Mouse (Mus musculus): Measurements from ENCODE around the gene Bud23.
"Not testable (repeated sequence)": the region's sequence is repeated elsewhere in the genome, so short reads cannot be mapped to it uniquely, and the experiment has no call there.

Bud23 gene

DNA sequence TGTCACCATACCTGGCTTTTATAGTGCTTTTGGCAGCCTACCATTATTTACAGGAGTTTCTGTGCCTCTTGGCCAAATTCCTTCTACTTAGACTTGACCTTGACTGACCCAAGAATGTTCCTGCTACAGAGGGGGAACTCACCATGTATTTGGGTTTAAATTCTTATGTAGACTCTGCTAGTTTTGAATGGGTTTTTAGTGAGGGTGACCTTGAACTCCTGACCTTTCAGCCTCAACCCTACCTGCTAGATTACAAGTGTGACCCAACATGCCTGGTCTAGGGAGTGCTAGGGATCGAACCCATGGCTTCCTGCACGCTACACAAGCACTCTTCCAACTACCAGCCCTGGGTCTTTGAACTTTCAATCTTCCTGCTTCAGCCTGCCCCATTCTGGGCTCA lies 7.3 kb upstream of the Bud23 start:
- no peak for DNase-seq (ENCODE audit: low spot score in 2 of 2)

- DNase-seq (ENCODE audit: low spot score in 2 of 2), result no peak
Observed at GRCm38 (mm10) chr5:135070448-135070847, 5.7 kb upstream of the Bud23 start.

DNA sequence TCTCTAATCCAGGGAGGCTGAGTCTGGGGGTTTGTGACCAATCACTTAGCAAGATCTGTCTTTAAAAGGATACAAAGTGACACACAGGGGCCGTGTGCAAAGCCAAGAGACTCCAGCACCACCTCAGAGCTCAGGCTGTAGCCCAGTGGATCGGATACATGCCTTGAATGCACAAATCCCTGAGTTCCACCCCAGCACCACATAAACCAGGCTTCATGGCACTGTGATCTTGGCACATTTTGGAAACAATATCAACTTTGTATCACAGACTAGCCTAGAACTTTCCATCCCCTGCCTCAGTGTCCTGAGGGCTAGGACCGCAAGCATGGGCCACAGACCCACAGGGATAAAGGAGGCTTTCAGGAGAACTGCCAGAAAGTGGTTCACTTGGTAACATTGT lies 1.2 kb upstream of the Bud23 start:
- no peak for DNase-seq (ENCODE audit: low spot score in 2 of 2)

- DNase-seq (ENCODE audit: low spot score in 2 of 2), result no peak
Observed at GRCm38 (mm10) chr5:135064382-135064766, 385 bp downstream of the Bud23 start.

- DNase-seq (ENCODE audit: low spot score in 2 of 2), result peak; percentile 95 to 96
Observed at GRCm38 (mm10) chr5:135063629-135064381, 954 bp downstream of the Bud23 start, which contains the start of gene Dnajc30. TSS of gene Dnajc30 (plus strand) at chr5:135064202.

DNA sequence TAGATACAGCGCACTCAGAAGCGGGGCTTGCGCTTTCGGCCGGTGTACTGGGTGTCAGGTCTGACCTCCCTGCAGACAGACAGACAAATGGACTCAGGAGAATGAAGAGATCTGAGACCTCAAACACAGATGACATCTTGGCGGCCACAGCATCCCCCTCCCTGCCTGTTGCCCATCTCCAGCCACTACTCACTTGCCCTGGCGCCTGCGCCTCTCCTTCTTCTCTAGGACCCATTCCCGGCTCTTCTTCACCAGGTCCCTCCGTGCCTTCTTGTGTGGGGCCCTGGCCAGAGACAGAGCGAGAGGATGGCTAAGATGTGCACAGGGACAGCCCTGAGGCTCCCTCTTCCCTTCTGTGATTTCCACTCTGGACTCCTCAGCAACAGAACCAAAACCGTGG lies 11.4 kb downstream of the Bud23 start:
- DNase-seq (ENCODE audit: low spot score in 2 of 2), result no peak

DNA sequence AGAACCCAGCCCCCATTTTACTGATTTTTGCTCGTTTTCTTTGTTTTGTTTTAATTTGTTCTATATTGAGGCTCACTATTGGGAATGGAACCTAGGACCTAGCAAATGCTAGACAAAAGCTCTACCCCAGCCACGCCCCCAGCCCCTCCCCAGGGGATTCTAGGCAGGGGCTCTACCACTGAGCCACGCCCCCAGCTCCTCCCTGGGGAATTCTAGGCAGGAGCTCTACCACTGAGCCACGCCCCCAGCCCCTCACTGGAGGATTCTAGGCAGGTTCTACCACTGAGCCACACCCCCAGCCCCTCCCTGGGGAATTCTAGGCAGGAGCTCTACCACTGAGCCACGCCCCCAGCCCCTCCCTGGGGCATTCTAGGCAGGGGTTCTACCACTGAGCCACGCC lies 15.5 kb downstream of the Bud23 start:
- DNase-seq (ENCODE audit: low spot score in 2 of 2), result not testable (repeated sequence)

- DNase-seq (ENCODE audit: low spot score in 2 of 2), result no peak
Observed at GRCm38 (mm10) chr5:135048539-135048938, 16.2 kb downstream of the Bud23 start.

- DNase-seq (ENCODE audit: low spot score in 2 of 2), result no peak
Observed at GRCm38 (mm10) chr5:135044575-135044974, 20.2 kb downstream of the Bud23 start.

DNA sequence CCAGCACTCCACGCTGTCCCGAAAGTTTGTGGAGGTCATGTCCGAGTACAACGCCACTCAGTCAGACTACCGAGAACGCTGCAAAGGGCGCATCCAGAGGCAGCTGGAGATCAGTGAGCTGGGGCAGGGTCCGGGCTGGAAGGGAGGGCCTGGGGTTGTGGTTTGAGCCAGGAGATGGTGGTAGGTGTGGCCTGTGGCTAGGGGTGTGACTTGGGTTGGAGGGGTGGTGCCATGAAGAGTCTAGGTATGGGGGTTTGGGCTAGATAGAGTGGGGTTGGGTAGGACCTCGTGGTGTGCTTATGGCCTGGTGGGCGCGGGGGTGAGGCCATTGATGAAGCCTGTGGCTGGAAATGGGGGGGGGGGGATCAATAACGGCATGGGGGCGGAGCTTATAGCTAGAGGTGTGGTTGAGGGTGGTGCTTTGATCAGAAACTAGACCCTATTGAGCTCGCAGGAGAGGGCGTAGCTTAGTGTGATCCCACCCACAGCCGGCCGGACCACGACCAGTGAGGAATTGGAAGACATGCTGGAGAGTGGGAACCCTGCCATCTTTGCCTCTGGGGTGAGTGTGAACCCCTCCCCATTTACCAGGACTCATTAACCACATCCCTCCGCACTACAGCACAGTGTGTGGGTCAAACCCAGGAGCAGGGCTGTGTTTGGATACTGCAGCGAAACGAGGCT lies 22.5 kb downstream of the Bud23 start:
- no peak for DNase-seq (ENCODE audit: low spot score in 2 of 2)

DNA sequence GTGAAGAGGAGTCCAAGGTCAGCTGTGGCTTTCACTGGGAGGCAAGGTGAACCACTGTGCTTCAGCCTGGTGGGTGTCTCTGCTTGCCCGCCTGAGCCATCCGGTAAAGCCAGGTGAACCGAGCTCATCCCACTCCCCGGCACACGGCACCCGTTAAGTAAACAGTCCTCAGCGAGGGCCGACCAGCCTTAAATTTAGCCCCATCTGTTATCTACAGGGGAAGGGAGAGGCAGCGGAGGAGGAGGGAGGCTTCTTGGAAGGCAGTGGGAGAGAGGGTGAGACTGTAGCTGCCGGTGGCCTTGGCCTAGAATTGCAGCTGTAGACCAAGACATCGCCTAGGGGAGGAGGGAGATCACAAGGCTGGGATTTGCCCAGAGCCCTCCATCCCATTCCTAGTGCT lies 24.0 kb downstream of the Bud23 start:
- peak; percentile 44 to 55 for DNase-seq (ENCODE audit: low spot score in 2 of 2)

DNA sequence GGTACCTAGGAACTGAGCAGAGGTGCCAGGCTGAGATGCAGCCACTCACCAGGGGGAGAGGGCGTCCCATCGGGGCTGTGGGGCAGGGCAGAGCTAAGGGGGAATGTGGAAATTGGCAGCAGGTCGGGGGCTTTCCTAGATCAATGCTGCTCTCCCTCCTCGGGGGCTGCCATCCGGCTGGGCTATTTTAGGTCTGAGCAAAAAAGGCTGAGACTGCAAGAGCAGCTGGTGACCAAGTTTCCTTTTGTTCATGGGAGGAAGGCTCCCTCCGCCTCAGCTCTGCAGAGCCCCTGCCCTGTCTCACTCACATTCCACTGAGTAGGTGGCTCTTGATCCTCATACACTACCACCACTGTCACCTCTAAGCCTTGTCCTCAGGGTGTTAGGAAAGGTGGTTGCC lies 24.7 kb downstream of the Bud23 start:
- peak in 1 of 2 experiments; percentile 56 for DNase-seq (ENCODE audit: low spot score in 2 of 2)

- DNase-seq (ENCODE audit: low spot score in 2 of 2), result no peak
Observed at GRCm38 (mm10) chr5:135039541-135039940, 25.2 kb downstream of the Bud23 start.

DNA sequence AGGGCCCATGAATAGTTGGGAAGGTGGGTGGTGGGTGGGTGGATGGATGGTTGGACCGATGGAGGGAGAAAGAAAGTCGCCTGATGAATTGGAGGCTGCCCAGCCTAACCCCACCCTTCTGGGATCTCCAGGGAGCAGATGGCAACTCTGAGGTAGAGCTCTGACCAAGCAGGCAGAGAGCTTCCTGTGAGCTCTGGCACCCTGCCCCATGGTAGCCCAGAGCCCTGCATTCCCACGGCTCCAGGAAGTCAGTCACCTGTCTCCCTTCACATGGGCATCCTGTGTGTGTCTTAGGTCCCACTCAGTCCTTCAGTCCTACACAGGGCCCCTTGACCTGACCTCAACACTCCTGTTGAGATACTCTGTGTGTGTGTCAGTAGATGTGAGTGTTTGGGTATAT lies 26.8 kb downstream of the Bud23 start:
- no peak for DNase-seq (ENCODE audit: low spot score in 2 of 2)

GRCm38 (mm10) chr5:135035608-135036359 lies 29.0 kb downstream of the Bud23 start:
- peak; percentile 74 to 82 for DNase-seq (ENCODE audit: low spot score in 2 of 2)

- DNase-seq (ENCODE audit: low spot score in 2 of 2), result no peak
Observed at GRCm38 (mm10) chr5:135034593-135034992, 30.2 kb downstream of the Bud23 start.

DNA sequence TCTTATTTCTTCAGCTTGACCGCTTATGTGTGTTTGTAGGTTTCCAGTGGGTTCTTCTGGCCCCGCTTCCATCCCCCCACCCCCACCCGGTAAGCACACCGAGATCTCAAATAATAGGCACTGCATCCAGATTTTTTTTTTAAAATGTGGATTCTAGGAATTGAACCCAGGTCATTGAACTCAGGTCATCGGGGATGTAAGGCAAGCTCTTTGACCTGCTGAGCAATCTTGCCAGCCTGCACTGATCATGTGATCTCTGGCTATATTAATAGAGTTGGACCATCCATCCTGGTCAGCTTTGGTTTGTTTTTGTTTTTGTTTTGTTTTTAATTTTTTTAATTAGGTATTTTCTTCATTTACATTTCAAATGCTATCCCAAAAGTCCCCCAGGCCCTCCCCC lies 32.2 kb downstream of the Bud23 start:
- DNase-seq (ENCODE audit: low spot score in 2 of 2), result no peak

GRCm38 (mm10) chr5:135029007-135029854 lies 35.5 kb downstream of the Bud23 start:
- DNase-seq (ENCODE audit: low spot score in 2 of 2), result peak; percentile 73 to 76

- DNase-seq (ENCODE audit: low spot score in 2 of 2), result peak; percentile 62 to 80
Observed at GRCm38 (mm10) chr5:135025899-135026298, 38.9 kb downstream of the Bud23 start.

DNA sequence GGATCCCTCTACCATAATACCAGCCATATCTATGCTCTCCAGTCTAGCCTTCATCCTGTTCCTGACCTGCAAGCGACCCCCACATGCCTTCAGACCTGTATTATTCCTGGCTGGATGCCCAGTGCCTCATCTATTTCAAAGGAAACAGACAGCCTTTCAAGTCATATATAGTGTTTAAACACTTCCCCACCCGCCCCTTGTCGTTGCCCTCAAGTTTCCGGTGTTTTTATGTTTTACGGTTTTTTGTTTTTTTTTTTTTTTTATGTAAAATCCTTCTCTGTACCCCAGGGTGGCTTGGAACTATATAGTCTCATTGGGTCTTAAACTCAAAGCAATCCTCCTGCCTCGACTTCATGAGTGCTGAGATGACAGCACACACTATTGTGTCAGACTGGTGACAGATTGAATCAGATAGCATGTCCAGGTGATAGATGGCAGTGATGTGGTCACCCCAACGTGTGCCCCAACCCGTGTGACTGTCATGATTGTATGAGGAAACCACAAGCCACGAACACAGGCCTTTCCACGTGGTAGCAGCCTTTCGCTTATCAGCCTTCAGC lies 40.0 kb downstream of the Bud23 start:
- no peak for DNase-seq (ENCODE audit: low spot score in 2 of 2)
